Mouse (Mus musculus): Measurements from ENCODE around the gene Il31. TPM values are rescaled to one million over a fixed set of nuclear protein-coding genes. Genes with fewer than 3 reads are reported as not detected.
"Not testable (repeated sequence)": the region's sequence is repeated elsewhere in the genome, so short reads cannot be mapped to it uniquely, and the experiment has no call there.

Il31 gene
- polyA plus RNA-seq, 1 experiment from 2014 or later: not detected

- no peak overlapping the region for H3K27ac ChIP-seq
- WGBS: 74% methylated on average over 3 of the region's 3 CpGs
- H3K27me3 ChIP-seq (ENCODE audit: poor library complexity, severe bottlenecking): peaks cover 29% of the 10 kb centered on the region
- peaks cover 61% of the 10 kb centered on the region for H3K36me3 ChIP-seq (replicated peaks)
- H3K9me3 ChIP-seq: no peaks in the 10 kb centered on the region
- no peak overlapping the region for H3K4me3 ChIP-seq
- peaks cover 23% of the 10 kb centered on the region for H3K4me1 ChIP-seq
- DNase-seq (ENCODE audit: extremely low spot score, low spot score): no peak
Measured at GRCm38 (mm10) chr5:123512102-123512501, 22.8 kb upstream of the Il31 start.

GRCm38 (mm10) chr5:123511426-123511825 lies 22.1 kb upstream of the Il31 start:
- H3K27ac ChIP-seq; H3K9me3 ChIP-seq; DNase-seq (ENCODE audit: extremely low spot score, low spot score); H3K4me3 ChIP-seq: not testable (repeated sequence)
- Histone ChIP-seq H3K36me3 (replicated peaks) (peaks cover 54% of the 10 kb centered on the region), H3K4me1 (peaks cover 23% of the 10 kb centered on the region), H3K27me3 (ENCODE audit: poor library complexity, severe bottlenecking) (peaks cover 36% of the 10 kb centered on the region)
- WGBS: 86% methylated on average over 3 of the region's 3 CpGs

GRCm38 (mm10) chr5:123510160-123510559 lies 20.9 kb upstream of the Il31 start, which contains the start of gene B3gnt4:
Gene B3gnt4, plus strand, starts transcription at chr5:123510460.
- peaks cover 23% of the 10 kb centered on the region for H3K4me1 ChIP-seq
- H3K36me3 ChIP-seq (replicated peaks): peaks cover 42% of the 10 kb centered on the region
- peak within 1 kb of the TSS; percentile 66 for H3K4me3 ChIP-seq
- H3K27me3 ChIP-seq (ENCODE audit: poor library complexity, severe bottlenecking): peaks cover 41% of the 10 kb centered on the region
- no peaks in the 10 kb centered on the region for H3K9me3 ChIP-seq
- no peak for DNase-seq (ENCODE audit: extremely low spot score, low spot score)
- 90% methylated on average over 5 of the region's 5 CpGs for WGBS
- no peak within 1 kb of the TSS for H3K27ac ChIP-seq

GRCm38 (mm10) chr5:123508921-123509320 lies 19.6 kb upstream of the Il31 start:
- Histone ChIP-seq H3K27me3 (ENCODE audit: poor library complexity, severe bottlenecking) (peaks cover 45% of the 10 kb centered on the region), H3K36me3 (replicated peaks) (peaks cover 29% of the 10 kb centered on the region), H3K4me1 (peaks cover 23% of the 10 kb centered on the region), H3K9me3 (no peaks in the 10 kb centered on the region), H3K27ac (peak overlapping the region; percentile 85), H3K4me3 (peak overlapping the region; percentile 66)
- no peak for DNase-seq (ENCODE audit: extremely low spot score, low spot score)
- WGBS: 8% methylated on average over 12 of the region's 12 CpGs

- H3K9me3 ChIP-seq: no peaks in the 10 kb centered on the region
- H3K36me3 ChIP-seq (replicated peaks): peaks cover 28% of the 10 kb centered on the region
- H3K27me3 ChIP-seq (ENCODE audit: poor library complexity, severe bottlenecking): peaks cover 45% of the 10 kb centered on the region
- peak overlapping the region; percentile 85 for H3K27ac ChIP-seq
- H3K4me3 ChIP-seq: peak overlapping the region; percentile 66
- peaks cover 26% of the 10 kb centered on the region for H3K4me1 ChIP-seq
- under 1% methylated on average over 58 of the region's 59 CpGs for WGBS
- DNase-seq (ENCODE audit: extremely low spot score, low spot score): peak; percentile 90
Measured at GRCm38 (mm10) chr5:123507936-123508723, 18.8 kb upstream of the Il31 start.

GRCm38 (mm10) chr5:123501973-123502372 lies 12.7 kb upstream of the Il31 start:
- no peaks in the 10 kb centered on the region for H3K9me3 ChIP-seq
- DNase-seq (ENCODE audit: extremely low spot score, low spot score): no peak
- no peaks in the 10 kb centered on the region for H3K36me3 ChIP-seq (replicated peaks)
- no peak overlapping the region for H3K4me3 ChIP-seq
- H3K4me1 ChIP-seq: peaks cover 17% of the 10 kb centered on the region
- H3K27ac ChIP-seq: no peak overlapping the region
- H3K27me3 ChIP-seq (ENCODE audit: poor library complexity, severe bottlenecking): peaks cover 32% of the 10 kb centered on the region
- 87% methylated on average over 4 of the region's 4 CpGs for WGBS

- Histone ChIP-seq H3K27me3 (ENCODE audit: poor library complexity, severe bottlenecking) (peaks cover 23% of the 10 kb centered on the region; the same call in 1 of the 2 replicates), H3K27ac (no peak overlapping the region), H3K36me3 (replicated peaks) (no peaks in the 10 kb centered on the region), H3K9me3 (no peaks in the 10 kb centered on the region), H3K4me1 (peaks cover 23% of the 10 kb centered on the region), H3K4me3 (no peak overlapping the region)
- WGBS: 50% methylated on average over 4 of the region's 4 CpGs
- no peak for DNase-seq (ENCODE audit: extremely low spot score, low spot score)
Measured at GRCm38 (mm10) chr5:123499717-123500116, 10.4 kb upstream of the Il31 start.

- no peak for DNase-seq (ENCODE audit: extremely low spot score, low spot score)
- Histone ChIP-seq H3K4me1 (peaks cover 14% of the 10 kb centered on the region), H3K27ac (no peak overlapping the region), H3K27me3 (ENCODE audit: poor library complexity, severe bottlenecking) (peaks cover 3% of the 10 kb centered on the region; the same call in 1 of the 2 replicates), H3K4me3 (no peak overlapping the region), H3K9me3 (no peaks in the 10 kb centered on the region), H3K36me3 (replicated peaks) (no peaks in the 10 kb centered on the region)
- 55% methylated on average over 9 of the region's 9 CpGs for WGBS
Measured at GRCm38 (mm10) chr5:123489935-123490334, 646 bp upstream of the Il31 start.

- no peak for DNase-seq (ENCODE audit: extremely low spot score, low spot score)
- H3K4me3 ChIP-seq: no peak overlapping the region
Measured at GRCm38 (mm10) chr5:123487659-123488395, 1.5 kb downstream of the Il31 start.

GRCm38 (mm10) chr5:123473817-123474216 lies 15.5 kb downstream of the Il31 start:
- DNase-seq (ENCODE audit: extremely low spot score, low spot score): no peak
- Histone ChIP-seq H3K27me3 (ENCODE audit: poor library complexity, severe bottlenecking) (no peaks in the 10 kb centered on the region), H3K9me3 (no peaks in the 10 kb centered on the region), H3K36me3 (replicated peaks) (no peaks in the 10 kb centered on the region), H3K4me3 (no peak overlapping the region), H3K4me1 (no peaks in the 10 kb centered on the region; the same call in 1 of the 2 replicates), H3K27ac (no peak overlapping the region)
- WGBS: 79% methylated on average over 5 of the region's 5 CpGs

More at GRCm38 (mm10) chr5:123487659-123488395, 1.5 kb downstream of the Il31 start:
- peaks cover 3% of the 10 kb centered on the region; the same call in 1 of the 2 replicates for H3K27me3 ChIP-seq (ENCODE audit: poor library complexity, severe bottlenecking)
- peaks cover 14% of the 10 kb centered on the region for H3K4me1 ChIP-seq
- 87% methylated on average over 11 of the region's 11 CpGs for WGBS
- H3K36me3 ChIP-seq (replicated peaks): no peaks in the 10 kb centered on the region
- H3K27ac ChIP-seq: no peak overlapping the region
- no peaks in the 10 kb centered on the region for H3K9me3 ChIP-seq

GRCm38 (mm10) chr5:123470784-123471400 lies 18.4 kb downstream of the Il31 start:
- H3K4me1 ChIP-seq: no peaks in the 10 kb centered on the region; the same call in 1 of the 2 replicates
- H3K36me3 ChIP-seq (replicated peaks): no peaks in the 10 kb centered on the region
- no peak for DNase-seq (ENCODE audit: extremely low spot score, low spot score)
- 73% methylated on average over 10 of the region's 10 CpGs for WGBS
- H3K9me3 ChIP-seq: no peaks in the 10 kb centered on the region
- H3K27me3 ChIP-seq (ENCODE audit: poor library complexity, severe bottlenecking): no peaks in the 10 kb centered on the region
- no peak overlapping the region for H3K27ac ChIP-seq
- no peak overlapping the region for H3K4me3 ChIP-seq

- no peaks in the 10 kb centered on the region for H3K36me3 ChIP-seq (replicated peaks)
- no peaks in the 10 kb centered on the region for H3K27me3 ChIP-seq (ENCODE audit: poor library complexity, severe bottlenecking)
- no peak overlapping the region for H3K27ac ChIP-seq
- no peaks in the 10 kb centered on the region for H3K4me1 ChIP-seq
- 90% methylated on average over 1 of the region's 1 CpGs for WGBS
- no peak overlapping the region for H3K4me3 ChIP-seq
- DNase-seq (ENCODE audit: extremely low spot score, low spot score): no peak
- no peaks in the 10 kb centered on the region for H3K9me3 ChIP-seq
Measured at GRCm38 (mm10) chr5:123464638-123465037, 24.7 kb downstream of the Il31 start.
